Mouse (Mus musculus): ENCODE measurements around the gene Eml4. TPM values are rescaled to one million over a fixed set of nuclear protein-coding genes. Genes with fewer than 3 reads are reported as not detected.

The Eml4 gene
- polyA plus RNA-seq, 1 experiment from 2014 or later, result 26.2 TPM

DNA sequence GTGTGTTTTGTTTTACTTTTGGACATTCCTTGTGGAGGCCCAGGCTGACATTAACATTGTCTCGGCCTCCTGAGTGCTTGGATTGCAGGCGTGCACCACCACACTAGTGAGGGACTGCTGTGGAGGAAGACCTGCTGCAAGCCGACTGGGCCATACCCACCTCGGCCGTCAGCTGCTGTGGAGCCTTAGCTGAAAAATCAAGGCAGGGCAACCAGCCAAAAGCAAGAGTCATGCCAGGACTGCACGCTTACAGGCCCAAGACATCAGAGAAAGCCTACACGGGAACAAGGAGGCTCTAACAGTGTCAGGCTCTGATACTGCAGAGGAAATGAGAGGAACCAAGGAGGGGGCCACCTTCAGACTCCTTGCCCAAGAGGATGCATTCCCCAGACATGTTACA is 130.8 kb downstream of the Eml4 start:
- Histone ChIP-seq H3K27ac (ENCODE audit: low read depth, low read length) (no peak overlapping the region), H3K9me3 (ENCODE audit: control insufficient read depth, low read length) (no peaks in the 10 kb centered on the region), H3K36me3 (ENCODE audit: control insufficient read depth, insufficient read depth, low read length) (peaks cover 25% of the 10 kb centered on the region; the same call in 1 of the 2 replicates), H3K27me3 (replicated peaks; ENCODE audit: control insufficient read depth, insufficient read depth, low read length) (no peaks in the 10 kb centered on the region), H3K4me2 (no peak overlapping the region), H3K4me1 (replicated peaks; ENCODE audit: control insufficient read depth, insufficient read depth, low read length) (no peaks in the 10 kb centered on the region), H3K4me3 (ENCODE audit: low read depth, low read length) (no peak overlapping the region), H3K9ac (ENCODE audit: low read depth, low read length) (no peak overlapping the region)
- WGBS, result 87% methylated on average over 7 of the region's 7 CpGs
- DNase-seq (ENCODE audit: low spot score) (no peak), ATAC-seq (replicated peaks; ENCODE audit: low FRiP score) (no peak)

DNA sequence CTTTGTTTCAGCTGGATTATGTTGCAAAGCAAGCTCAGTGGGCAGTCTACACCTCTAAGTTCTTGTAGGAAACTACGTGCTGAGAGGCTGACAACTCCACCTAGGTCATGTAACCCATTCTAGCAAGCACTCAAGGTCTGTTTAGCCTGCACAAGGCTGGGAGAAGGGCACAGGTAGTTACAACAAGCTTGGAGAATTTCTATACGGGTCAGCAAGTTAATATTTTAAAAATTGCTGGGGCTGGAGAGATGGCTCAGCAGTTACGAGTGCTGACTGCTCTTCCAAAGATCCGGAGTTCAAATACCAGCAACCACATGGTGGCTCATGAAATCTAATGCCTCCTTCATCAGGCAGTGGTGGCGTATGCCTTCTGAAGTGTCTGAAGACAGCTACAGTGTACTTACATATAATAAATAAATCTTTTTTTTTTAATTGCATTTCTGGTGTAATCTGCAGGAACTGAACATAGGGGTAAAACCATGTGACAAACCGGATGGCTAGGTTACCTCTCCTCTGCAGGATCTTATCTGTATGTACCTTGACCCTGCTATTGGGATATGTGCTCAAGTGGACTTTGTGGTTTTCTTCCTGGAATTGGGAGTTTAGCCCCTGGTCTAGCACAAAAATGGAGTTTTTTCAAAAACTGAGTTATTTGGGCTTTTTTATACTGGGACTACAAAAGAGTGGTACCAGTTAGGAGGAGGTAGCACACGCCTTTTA is 132.2 kb downstream of the Eml4 start:
- Histone ChIP-seq H3K4me1 (replicated peaks; ENCODE audit: control insufficient read depth, insufficient read depth, low read length) (no peaks in the 10 kb centered on the region), H3K36me3 (ENCODE audit: control insufficient read depth, insufficient read depth, low read length) (peaks cover 17% of the 10 kb centered on the region; the same call in 1 of the 2 replicates), H3K9ac (ENCODE audit: low read depth, low read length) (no peak overlapping the region), H3K27me3 (replicated peaks; ENCODE audit: control insufficient read depth, insufficient read depth, low read length) (no peaks in the 10 kb centered on the region), H3K27ac (ENCODE audit: low read depth, low read length) (no peak overlapping the region), H3K4me2 (no peak overlapping the region), H3K4me3 (ENCODE audit: low read depth, low read length) (no peak overlapping the region), H3K9me3 (ENCODE audit: control insufficient read depth, low read length) (no peaks in the 10 kb centered on the region)
- WGBS, result 85% methylated on average over 7 of the region's 7 CpGs
- ATAC-seq (replicated peaks; ENCODE audit: low FRiP score), result no peak
- no peak for DNase-seq (ENCODE audit: low spot score)

DNA sequence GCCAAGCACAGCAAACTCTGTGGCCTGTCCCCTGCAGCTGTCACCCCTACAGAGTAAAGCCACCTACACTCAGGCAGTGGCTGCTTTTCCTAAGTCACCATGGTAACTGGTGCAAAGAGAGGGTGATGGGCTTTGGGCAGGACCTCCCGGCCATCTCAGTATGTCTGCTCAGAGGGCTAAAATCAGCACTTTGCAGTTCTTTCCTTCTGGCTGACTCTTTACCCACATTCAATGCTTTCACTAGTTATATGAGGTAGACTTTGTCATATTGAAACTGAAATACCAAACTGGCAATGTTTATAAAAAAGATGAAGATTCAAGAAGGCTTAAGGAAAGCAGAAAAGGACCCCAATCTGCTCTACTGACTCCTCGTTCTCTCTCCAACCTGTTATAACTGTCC is 133.1 kb downstream of the Eml4 start:
- no peak for ATAC-seq (replicated peaks; ENCODE audit: low FRiP score)
- no peak for DNase-seq (ENCODE audit: low spot score)
- no peak overlapping the region for H3K4me2 ChIP-seq
- H3K27me3 ChIP-seq (replicated peaks; ENCODE audit: control insufficient read depth, insufficient read depth, low read length), result no peaks in the 10 kb centered on the region
- no peaks in the 10 kb centered on the region for H3K4me1 ChIP-seq (replicated peaks; ENCODE audit: control insufficient read depth, insufficient read depth, low read length)
- H3K27ac ChIP-seq (ENCODE audit: low read depth, low read length), result no peak overlapping the region
- H3K9ac ChIP-seq (ENCODE audit: low read depth, low read length), result no peak overlapping the region
- H3K9me3 ChIP-seq (ENCODE audit: control insufficient read depth, low read length), result no peaks in the 10 kb centered on the region
- 75% methylated on average over 2 of the region's 2 CpGs for WGBS
- peaks cover 13% of the 10 kb centered on the region; the same call in 1 of the 2 replicates for H3K36me3 ChIP-seq (ENCODE audit: control insufficient read depth, insufficient read depth, low read length)
- no peak overlapping the region for H3K4me3 ChIP-seq (ENCODE audit: low read depth, low read length)

DNA sequence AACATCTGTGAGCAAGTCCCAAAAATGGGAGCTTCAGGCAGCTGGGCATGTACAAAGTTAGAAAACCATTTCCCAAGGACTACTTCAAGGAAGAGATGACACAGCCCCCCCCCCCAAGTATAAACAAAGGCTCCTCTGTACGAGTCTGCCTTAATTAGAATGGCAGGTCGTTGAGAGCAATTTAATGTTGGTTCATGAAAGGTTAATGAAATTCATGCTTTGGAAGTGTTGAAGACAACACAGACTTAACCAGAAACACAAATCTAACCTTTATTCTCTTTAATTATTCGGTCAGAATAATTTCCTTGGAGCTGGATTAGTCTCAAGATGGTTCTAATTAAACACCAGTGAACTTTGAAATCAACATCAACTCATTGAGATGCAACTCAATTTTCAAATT is 137.0 kb downstream of the Eml4 start:
- Histone ChIP-seq H3K27ac (ENCODE audit: low read depth, low read length) (no peak overlapping the region), H3K4me2 (no peak overlapping the region), H3K9ac (ENCODE audit: low read depth, low read length) (no peak overlapping the region), H3K27me3 (replicated peaks; ENCODE audit: control insufficient read depth, insufficient read depth, low read length) (no peaks in the 10 kb centered on the region), H3K9me3 (ENCODE audit: control insufficient read depth, low read length) (no peaks in the 10 kb centered on the region), H3K36me3 (ENCODE audit: control insufficient read depth, insufficient read depth, low read length) (no peaks in the 10 kb centered on the region; the same call in 1 of the 2 replicates), H3K4me3 (ENCODE audit: low read depth, low read length) (no peak overlapping the region), H3K4me1 (replicated peaks; ENCODE audit: control insufficient read depth, insufficient read depth, low read length) (no peaks in the 10 kb centered on the region)
- 74% methylated on average over 3 of the region's 3 CpGs for WGBS
- no peak for ATAC-seq (replicated peaks; ENCODE audit: low FRiP score)
- no peak for DNase-seq (ENCODE audit: low spot score)

DNA sequence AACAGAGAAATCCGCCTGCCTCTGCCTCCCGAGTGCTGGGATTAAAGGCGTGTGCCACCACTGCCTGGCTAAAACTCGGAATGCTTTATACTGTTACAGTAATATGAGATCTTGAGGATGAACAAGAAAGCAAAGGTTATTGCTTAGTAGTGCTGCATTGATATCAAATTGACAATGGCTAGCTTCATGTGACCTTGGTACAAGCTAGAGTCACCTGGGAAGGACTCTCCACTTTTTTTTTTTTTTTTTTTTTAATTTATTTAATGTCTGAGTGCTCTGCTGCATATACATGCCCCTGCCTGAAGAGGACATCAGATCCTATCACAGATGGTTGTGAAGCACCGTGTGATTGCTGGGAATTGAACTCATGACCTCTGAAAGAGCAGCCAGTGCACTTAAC is 148.2 kb downstream of the Eml4 start:
- H3K4me2 ChIP-seq, result no peak overlapping the region
- no peak for DNase-seq (ENCODE audit: low spot score)
- no peaks in the 10 kb centered on the region for H3K27me3 ChIP-seq (replicated peaks; ENCODE audit: control insufficient read depth, insufficient read depth, low read length)
- no peak for ATAC-seq (replicated peaks; ENCODE audit: low FRiP score)
- no peaks in the 10 kb centered on the region for H3K4me1 ChIP-seq (replicated peaks; ENCODE audit: control insufficient read depth, insufficient read depth, low read length)
- H3K36me3 ChIP-seq (ENCODE audit: control insufficient read depth, insufficient read depth, low read length), result peaks cover 35% of the 10 kb centered on the region
- no peak overlapping the region for H3K4me3 ChIP-seq (ENCODE audit: low read depth, low read length)
- no peak overlapping the region for H3K27ac ChIP-seq (ENCODE audit: low read depth, low read length)
- no peak overlapping the region for H3K9ac ChIP-seq (ENCODE audit: low read depth, low read length)
- no peaks in the 10 kb centered on the region for H3K9me3 ChIP-seq (ENCODE audit: control insufficient read depth, low read length)
- WGBS, result 95% methylated on average over 5 of the region's 5 CpGs

DNA sequence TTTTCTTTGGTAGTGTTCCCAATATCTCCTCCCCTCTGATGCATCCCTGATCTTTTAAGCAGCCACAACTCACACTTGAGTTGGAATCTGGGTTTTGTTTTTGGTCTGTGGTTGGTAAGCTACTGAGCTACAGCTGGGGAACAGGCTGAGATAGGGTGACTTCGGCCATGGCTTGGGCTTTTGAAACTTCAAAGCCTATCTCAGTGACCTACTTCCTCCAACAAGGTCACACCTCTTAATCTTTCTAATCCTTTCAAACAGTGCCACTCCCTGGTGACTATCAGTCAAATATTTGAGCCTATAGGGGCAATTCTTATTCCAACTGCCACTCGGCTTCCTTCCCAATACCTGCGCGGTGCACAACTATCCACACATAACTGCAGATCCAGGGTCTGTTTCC is 149.0 kb downstream of the Eml4 start:
- Histone ChIP-seq H3K4me2 (no peak overlapping the region), H3K9ac (ENCODE audit: low read depth, low read length) (no peak overlapping the region), H3K4me1 (replicated peaks; ENCODE audit: control insufficient read depth, insufficient read depth, low read length) (no peaks in the 10 kb centered on the region), H3K27me3 (replicated peaks; ENCODE audit: control insufficient read depth, insufficient read depth, low read length) (no peaks in the 10 kb centered on the region), H3K4me3 (ENCODE audit: low read depth, low read length) (no peak overlapping the region), H3K36me3 (ENCODE audit: control insufficient read depth, insufficient read depth, low read length) (peaks cover 35% of the 10 kb centered on the region), H3K9me3 (ENCODE audit: control insufficient read depth, low read length) (no peaks in the 10 kb centered on the region), H3K27ac (ENCODE audit: low read depth, low read length) (no peak overlapping the region)
- 86% methylated on average over 4 of the region's 4 CpGs for WGBS
- no peak for DNase-seq (ENCODE audit: low spot score)
- no peak for ATAC-seq (replicated peaks; ENCODE audit: low FRiP score)

DNA sequence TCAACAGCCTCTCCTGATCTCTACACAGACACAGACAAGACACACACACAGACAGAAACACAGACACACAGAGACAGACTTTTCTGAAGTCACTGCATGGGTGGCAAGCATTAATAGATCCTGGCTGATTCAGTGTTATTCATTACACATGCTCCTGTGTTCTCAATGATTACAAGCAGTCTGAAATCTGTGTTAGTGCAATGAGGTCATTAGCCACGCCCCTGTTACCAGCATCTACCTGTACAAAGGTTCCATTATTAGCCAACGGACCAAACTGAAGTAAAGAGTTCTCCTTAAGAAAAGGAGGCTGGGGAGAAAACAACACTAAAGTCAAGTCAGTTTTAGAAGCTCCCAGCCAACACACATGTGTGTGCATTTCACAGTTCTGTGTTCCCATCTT is 153.0 kb downstream of the Eml4 start:
- WGBS, result 81% methylated on average over 2 of the region's 2 CpGs
- Histone ChIP-seq H3K27me3 (replicated peaks; ENCODE audit: control insufficient read depth, insufficient read depth, low read length) (no peaks in the 10 kb centered on the region), H3K4me3 (ENCODE audit: low read depth, low read length) (no peak overlapping the region), H3K9me3 (ENCODE audit: control insufficient read depth, low read length) (no peaks in the 10 kb centered on the region), H3K27ac (ENCODE audit: low read depth, low read length) (no peak overlapping the region), H3K4me1 (replicated peaks; ENCODE audit: control insufficient read depth, insufficient read depth, low read length) (no peaks in the 10 kb centered on the region), H3K4me2 (no peak overlapping the region), H3K36me3 (ENCODE audit: control insufficient read depth, insufficient read depth, low read length) (peaks cover 29% of the 10 kb centered on the region), H3K9ac (ENCODE audit: low read depth, low read length) (no peak overlapping the region)
- ATAC-seq (replicated peaks; ENCODE audit: low FRiP score), result no peak
- no peak for DNase-seq (ENCODE audit: low spot score)

DNA sequence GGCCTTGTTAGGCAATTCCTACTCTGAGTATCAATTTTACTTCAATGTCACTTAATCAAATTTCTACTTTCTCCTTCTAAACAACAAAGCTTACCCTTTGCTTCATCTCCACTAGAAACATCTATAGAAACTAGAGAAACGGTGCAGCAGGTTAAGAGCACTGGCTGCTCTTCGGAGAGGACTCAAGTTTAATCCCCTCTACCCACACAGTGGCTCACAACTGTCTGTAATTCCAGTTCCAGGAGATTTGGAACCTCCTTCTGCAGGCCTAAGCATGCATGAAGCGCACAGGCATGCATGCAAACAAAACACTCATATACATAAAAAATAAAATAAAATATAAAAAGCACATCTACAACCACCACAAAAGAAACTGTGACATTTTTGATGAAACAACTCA is 161.4 kb downstream of the Eml4 start:
- Histone ChIP-seq H3K4me1 (replicated peaks; ENCODE audit: control insufficient read depth, insufficient read depth, low read length) (peaks cover 18% of the 10 kb centered on the region), H3K4me3 (ENCODE audit: low read depth, low read length) (no peak overlapping the region), H3K4me2 (peak overlapping the region; percentile 96; the same call in 1 of the 2 replicates), H3K27me3 (replicated peaks; ENCODE audit: control insufficient read depth, insufficient read depth, low read length) (no peaks in the 10 kb centered on the region), H3K9me3 (ENCODE audit: control insufficient read depth, low read length) (no peaks in the 10 kb centered on the region), H3K27ac (ENCODE audit: low read depth, low read length) (no peak overlapping the region), H3K36me3 (ENCODE audit: control insufficient read depth, insufficient read depth, low read length) (no peaks in the 10 kb centered on the region; the same call in 1 of the 2 replicates), H3K9ac (ENCODE audit: low read depth, low read length) (0 out of 2 replicates have a peak overlapping the region, but pooled peaks have one; percentile 15)
- DNase-seq (ENCODE audit: low spot score) (no peak), ATAC-seq (replicated peaks; ENCODE audit: low FRiP score) (no peak)
- WGBS, result 86% methylated on average over 3 of the region's 3 CpGs

DNA sequence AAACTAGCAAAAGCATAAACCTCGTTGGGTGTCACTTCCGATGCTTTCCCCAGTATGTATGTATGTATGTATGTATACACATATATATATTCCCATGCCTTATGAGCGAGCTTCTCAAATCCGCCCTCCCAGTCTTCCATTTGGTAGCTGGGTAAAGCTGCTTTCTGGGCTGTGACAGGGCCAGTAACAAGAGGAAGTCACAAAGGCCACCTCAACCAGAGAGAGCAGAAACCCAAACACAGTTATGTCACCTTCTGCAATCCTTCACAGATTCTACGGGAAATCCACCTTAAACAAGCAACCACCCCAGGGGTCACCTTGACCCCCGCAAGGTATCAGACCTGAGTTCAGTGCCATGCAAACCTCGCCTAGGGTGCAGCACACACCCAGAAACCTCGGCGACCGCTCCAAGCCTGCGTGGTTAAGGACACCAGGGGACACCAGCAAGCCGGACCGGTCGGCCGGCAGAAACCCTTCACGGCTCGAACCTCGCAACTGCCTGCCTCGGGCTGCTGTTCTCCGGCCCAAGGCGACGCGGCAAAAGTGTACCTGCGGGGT is 163.0 kb downstream of the Eml4 start:
- Histone ChIP-seq H3K36me3 (ENCODE audit: control insufficient read depth, insufficient read depth, low read length) (no peaks in the 10 kb centered on the region), H3K27ac (ENCODE audit: low read depth, low read length) (peak overlapping the region; percentile 58), H3K4me1 (replicated peaks; ENCODE audit: control insufficient read depth, insufficient read depth, low read length) (peaks cover 18% of the 10 kb centered on the region), H3K27me3 (replicated peaks; ENCODE audit: control insufficient read depth, insufficient read depth, low read length) (no peaks in the 10 kb centered on the region), H3K4me2 (peak overlapping the region; percentile 96), H3K4me3 (ENCODE audit: low read depth, low read length) (peak overlapping the region; percentile 97), H3K9me3 (ENCODE audit: control insufficient read depth, low read length) (no peaks in the 10 kb centered on the region; the same call in 1 of the 2 replicates), H3K9ac (ENCODE audit: low read depth, low read length) (peak overlapping the region; percentile 90)
- ATAC-seq (replicated peaks; ENCODE audit: low FRiP score) (peak; percentile 55), DNase-seq (ENCODE audit: low spot score) (no peak)
- WGBS, result under 1% methylated on average over 24 of the region's 24 CpGs
